Mouse (Mus musculus) ES-E14 (cell line): ENCODE measurements around the gene Srsf11.

Experiments
- CHD2 ChIP-seq: IDR thresholded peaks from 2 replicates; pipeline ENCODE4 v1.6.1; 2014; ENCODE audit warnings: mild to moderate bottlenecking, low read depth, low read length, inconsistent platforms
- HCFC1 ChIP-seq: IDR thresholded peaks from 2 replicates; pipeline ENCODE4 v1.6.1; 2012; ENCODE audit warnings: low read length, inconsistent platforms, borderline replicate concordance; ENCODE audit not compliant: insufficient read depth
- MAFK ChIP-seq: IDR thresholded peaks from 2 replicates; pipeline ENCODE4 v1.6.1; 2014; ENCODE audit warnings: mild to moderate bottlenecking, low read depth, low read length, inconsistent platforms; ENCODE audit not compliant: insufficient read depth
- ZC3H11A ChIP-seq: IDR thresholded peaks from 2 replicates; pipeline ENCODE4 v1.6.1; 2012; ENCODE audit warnings: low read depth, mild to moderate bottlenecking, inconsistent platforms, low read length, borderline replicate concordance
- ZNF384 ChIP-seq: IDR thresholded peaks from 2 replicates; pipeline ENCODE4 v1.6.1; 2012; ENCODE audit warnings: low read depth, low read length, inconsistent platforms

DNA sequence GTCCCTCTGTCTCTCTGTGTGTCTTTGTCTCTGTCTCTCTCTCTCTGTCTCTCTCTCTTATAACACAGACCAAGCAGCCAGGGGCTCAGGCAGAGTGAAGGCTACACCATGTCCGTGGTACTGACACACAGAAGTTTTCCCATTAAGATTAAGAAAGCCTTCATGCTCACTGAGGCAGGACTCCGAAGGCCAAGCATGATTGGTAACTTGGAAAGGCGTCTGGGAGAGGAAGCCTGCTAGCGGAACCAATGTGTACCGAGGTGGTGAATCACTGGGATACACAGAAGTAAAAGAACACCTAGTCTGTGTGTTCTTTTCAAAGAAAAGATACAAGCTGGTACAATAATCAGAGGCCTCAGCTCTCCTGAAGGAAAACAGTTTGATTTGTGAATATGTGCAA lies 41.4 kb upstream of the Srsf11 start:
- TF ChIP-seq CHD2 = no peak
- TF ChIP-seq MAFK = no peak
- no peak for TF ChIP-seq ZNF384
- TF ChIP-seq ZC3H11A = no peak
- no peak for TF ChIP-seq HCFC1
